Mouse (Mus musculus) ES-Bruce4 (cell line): ENCODE measurements around the gene Pex14.

Source experiments
- CTCF ChIP-seq: IDR thresholded peaks from one replicate; pipeline ENCODE4 v1.8.1; 2011; ENCODE audit warnings: low read depth, low read length
- POLR2A ChIP-seq: IDR thresholded peaks from one replicate; pipeline ENCODE4 v1.8.1; 2011; ENCODE audit warnings: low read length; ENCODE audit not compliant: insufficient read depth

DNA sequence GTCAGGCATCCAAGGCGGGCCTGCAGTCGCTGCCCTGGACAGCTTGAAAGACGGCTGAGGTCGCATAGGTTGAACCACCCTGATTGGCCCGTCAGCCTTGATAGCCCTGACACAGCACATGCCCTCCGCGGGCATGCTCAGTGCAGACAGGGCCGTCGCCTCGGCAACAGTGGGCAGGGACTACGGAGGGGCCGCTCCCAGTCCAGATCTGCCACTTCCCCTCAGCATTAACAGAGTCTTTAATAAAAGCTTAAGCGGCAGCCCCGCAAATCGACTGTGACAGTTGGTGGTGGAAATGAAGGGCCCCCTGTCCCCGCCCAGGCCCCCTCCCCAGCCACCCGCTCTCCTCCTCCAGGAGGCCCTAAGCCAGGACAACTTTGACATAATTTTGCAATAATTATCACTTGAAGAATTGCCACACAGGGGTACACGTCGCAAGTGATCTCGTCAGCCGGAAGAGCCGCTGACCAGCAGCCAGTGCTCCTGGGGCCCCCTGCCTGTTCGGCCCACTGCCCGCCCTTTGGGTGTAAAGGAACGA, 158.9 kb downstream of the Pex14 start:
- TF ChIP-seq CTCF (no peak), POLR2A (no peak)
